In the genomic region with DNA sequence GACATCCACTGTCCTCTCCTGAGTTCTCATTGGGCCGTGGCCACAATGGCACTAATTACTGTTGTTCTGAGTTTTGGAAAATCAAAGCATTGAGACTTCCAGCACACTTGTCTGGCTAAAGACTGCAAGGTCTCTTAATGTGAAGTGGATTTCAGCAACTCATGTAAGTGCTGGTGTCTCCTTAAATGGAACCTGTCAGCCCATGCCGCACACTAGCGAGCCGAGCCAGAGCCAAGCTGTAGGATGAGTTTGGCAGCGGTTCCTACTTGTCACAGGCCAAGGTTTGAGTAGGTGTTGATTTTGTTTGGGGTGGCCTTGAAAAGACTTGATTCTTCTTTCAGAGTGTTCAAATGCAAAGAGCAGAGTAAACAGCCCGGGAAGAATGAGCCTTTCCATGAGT, we compare ENCODE assay signal across 13 mouse cellular contexts.
DNase-seq lines count a peak whose midpoint lies in the region; ATAC-seq lines count a peak whose summit lies in the region.
"Had no signal": no experiment of that assay in that cellular context is flagged by ENCODE, and none has a peak within 500 bp of the region (broad histone marks: within the 10 kb centered on the region; RNA-seq: fewer than 3 reads in every experiment).

No protein-coding gene starts in this region.

- H3K9ac ChIP-seq in forebrain, embryonic 15.5 days (replicated peaks) = no peak overlapping the region
- no peak overlapping the region for H3K9ac ChIP-seq in forebrain, embryonic 12.5 days
- H3K9ac ChIP-seq in heart, embryonic 11.5 days (ENCODE audit: low read depth, low read length) = no peak overlapping the region
- H3K9ac ChIP-seq in kidney, embryonic 16.5 days (replicated peaks; ENCODE audit: low read length) = no peak overlapping the region
- H3K9ac ChIP-seq: liver, embryonic 13.5 days had no signal

- no peaks in the 10 kb centered on the region for H3K27me3 ChIP-seq in forebrain, embryonic 15.5 days
- no peaks in the 10 kb centered on the region for H3K27me3 ChIP-seq in forebrain, embryonic 12.5 days
- H3K27me3 ChIP-seq in heart, embryonic 11.5 days (ENCODE audit: control insufficient read depth, insufficient read depth, low read length) = no peaks in the 10 kb centered on the region
- no peaks in the 10 kb centered on the region for H3K27me3 ChIP-seq in kidney, embryonic 16.5 days (ENCODE audit: insufficient read depth, low read length)
- H3K27me3 ChIP-seq: liver, embryonic 13.5 days had no signal

- H3K4me3 ChIP-seq in forebrain, embryonic 15.5 days = no peak overlapping the region
- no peak overlapping the region for H3K4me3 ChIP-seq in forebrain, embryonic 12.5 days (replicated peaks)
- H3K4me3 ChIP-seq in heart, embryonic 11.5 days (ENCODE audit: low read depth, low read length) = no peak overlapping the region
- H3K4me3 ChIP-seq in kidney, embryonic 16.5 days (ENCODE audit: low read length) = no peak overlapping the region
- H3K4me3 ChIP-seq: left cerebral cortex, adult 2 months; liver, embryonic 13.5 days had no signal

- H3K4me1 ChIP-seq in forebrain, embryonic 15.5 days = peaks cover 10% of the 10 kb centered on the region; the same call in 1 of the 2 replicates
- no peaks in the 10 kb centered on the region for H3K4me1 ChIP-seq in forebrain, embryonic 12.5 days
- peaks cover 3% of the 10 kb centered on the region; the same call in 1 of the 2 replicates for H3K4me1 ChIP-seq in heart, embryonic 11.5 days (ENCODE audit: control insufficient read depth, insufficient read depth, low read length)
- no peaks in the 10 kb centered on the region for H3K4me1 ChIP-seq in kidney, embryonic 16.5 days (ENCODE audit: insufficient read depth, low read length)
- H3K4me1 ChIP-seq: liver, embryonic 13.5 days had no signal

- DNase-seq in ZHBTc4 (ENCODE audit: low read depth, low spot score) = peak; percentile 9
- peak; percentile 3 to 59 for DNase-seq in left cerebral cortex, adult 9 months (ENCODE audit: low spot score in 2 of 2)
- no peak for DNase-seq in gastrocnemius, postnatal 36 days
- no peak for DNase-seq in embryo, embryonic 10 days (ENCODE audit: low spot score)
- DNase-seq: cerebellum, postnatal 36 days; kidney, postnatal 10 days; liver, embryonic 13.5 days had no signal

- no peak overlapping the region for H3K27ac ChIP-seq in forebrain, embryonic 15.5 days (replicated peaks)
- no peak overlapping the region for H3K27ac ChIP-seq in forebrain, embryonic 12.5 days
- no peak overlapping the region for H3K27ac ChIP-seq in heart, embryonic 11.5 days (ENCODE audit: low read depth, low read length)
- no peak overlapping the region for H3K27ac ChIP-seq in kidney, embryonic 16.5 days (ENCODE audit: low read length)
- H3K27ac ChIP-seq: left cerebral cortex, adult 2 months; liver, embryonic 13.5 days had no signal

- 40% methylated on average over 6 of the region's 6 CpGs for WGBS in forebrain, embryonic 15.5 days
- WGBS in forebrain, embryonic 12.5 days = 80% methylated on average over 6 of the region's 6 CpGs
- 54% methylated on average over 6 of the region's 6 CpGs for WGBS in heart, embryonic 11.5 days (ENCODE audit: insufficient replicate concordance)
- WGBS in kidney, embryonic 16.5 days = 78% methylated on average over 6 of the region's 6 CpGs

- H3K36me3 ChIP-seq in forebrain, embryonic 15.5 days = no peaks in the 10 kb centered on the region
- no peaks in the 10 kb centered on the region for H3K36me3 ChIP-seq in forebrain, embryonic 12.5 days (replicated peaks)
- no peaks in the 10 kb centered on the region for H3K36me3 ChIP-seq in heart, embryonic 11.5 days (ENCODE audit: control insufficient read depth, insufficient read depth, low read length)
- H3K36me3 ChIP-seq in kidney, embryonic 16.5 days (ENCODE audit: insufficient read depth, low read length) = no peaks in the 10 kb centered on the region
- H3K36me3 ChIP-seq: liver, embryonic 13.5 days had no signal

- 0 out of 2 replicates have a peak, but pooled peaks have one; percentile 46 for ATAC-seq in forebrain, embryonic 15.5 days (replicated peaks)
- ATAC-seq in forebrain, embryonic 12.5 days (ENCODE audit: low FRiP score) = no peak
- no peak for ATAC-seq in heart, embryonic 11.5 days (replicated peaks; ENCODE audit: insufficient number of reproducible peaks, low FRiP score, low TSS enrichment)
- ATAC-seq in kidney, embryonic 16.5 days (ENCODE audit: low FRiP score, low TSS enrichment) = no peak
- ATAC-seq: hindbrain, embryonic 16.5 days had no signal

- intact Hi-C loops in gastrocnemius, postnatal 36 days (cut with DNase I) = no loop called here

- H3K4me2 ChIP-seq in forebrain, embryonic 15.5 days (replicated peaks) = no peak overlapping the region
- H3K4me2 ChIP-seq in forebrain, embryonic 12.5 days = no peak overlapping the region
- peak overlapping the region; percentile 33; the same call in 1 of the 2 replicates for H3K4me2 ChIP-seq in heart, embryonic 11.5 days
- H3K4me2 ChIP-seq in kidney, embryonic 16.5 days (replicated peaks; ENCODE audit: low read depth, low read length) = no peak overlapping the region
- H3K4me2 ChIP-seq: liver, embryonic 13.5 days had no signal

- H3K9me3 ChIP-seq in forebrain, embryonic 15.5 days = no peaks in the 10 kb centered on the region
- no peaks in the 10 kb centered on the region for H3K9me3 ChIP-seq in forebrain, embryonic 12.5 days
- no peaks in the 10 kb centered on the region for H3K9me3 ChIP-seq in heart, embryonic 11.5 days (replicated peaks; ENCODE audit: control insufficient read depth, low read length)
- H3K9me3 ChIP-seq in kidney, embryonic 16.5 days (ENCODE audit: low read length) = no peaks in the 10 kb centered on the region
- H3K9me3 ChIP-seq: liver, embryonic 13.5 days had no signal

Comparison
In these comparisons a context has a peak if more than half of its experiments do, and no peak if none do; other contexts are left out.
1. DNase-seq: peak in ZHBTc4 (single experiment) and left cerebral cortex, adult 9 months (2 of 2); none in gastrocnemius, postnatal 36 days (0 of 2) and embryo, embryonic 10 days (single experiment).